Mouse (Mus musculus): ENCODE measurements around the gene Ankrd11. TPM values are rescaled to one million over a fixed set of nuclear protein-coding genes. Genes with fewer than 3 reads are reported as not detected.

Gene Ankrd11
- polyA plus RNA-seq, 1 experiment from 2014 or later, result 49.9 TPM

DNA sequence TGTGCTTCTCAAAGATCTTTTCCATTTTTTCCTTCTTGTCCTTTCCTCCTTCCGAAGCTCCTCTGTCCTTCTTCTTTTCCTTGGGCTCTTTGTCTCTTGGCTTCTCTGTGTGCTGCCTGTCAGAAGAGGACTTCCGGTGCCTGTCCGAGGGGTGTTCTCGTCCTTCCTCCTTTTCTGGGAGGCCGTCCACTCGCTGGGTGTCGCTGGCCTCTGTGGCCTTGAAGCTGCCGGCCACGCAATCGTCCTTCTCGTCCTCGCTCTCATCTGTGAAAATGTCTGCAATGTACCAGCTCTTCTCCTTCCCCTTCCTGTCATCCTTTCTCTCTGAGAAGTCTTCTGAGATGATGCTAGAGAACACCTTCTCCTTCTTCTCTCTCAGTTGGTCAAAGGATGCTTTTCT is 148.6 kb downstream of the Ankrd11 start:
- no peak overlapping the region for H3K9ac ChIP-seq
- H3K27ac ChIP-seq, result no peak overlapping the region
- no peaks in the 10 kb centered on the region for H3K9me3 ChIP-seq (ENCODE audit: control insufficient read depth, low read length)
- DNase-seq (ENCODE audit: low spot score), result no peak
- no peaks in the 10 kb centered on the region for H3K27me3 ChIP-seq (ENCODE audit: control insufficient read depth, insufficient read depth, low read length)
- no peak overlapping the region for H3K4me3 ChIP-seq (replicated peaks; ENCODE audit: low read length)
- no peaks in the 10 kb centered on the region for H3K4me1 ChIP-seq (replicated peaks; ENCODE audit: control insufficient read depth, insufficient read depth, low read length)
- H3K36me3 ChIP-seq (replicated peaks; ENCODE audit: control insufficient read depth, insufficient read depth), result peaks cover 98% of the 10 kb centered on the region
- no peak for ATAC-seq (ENCODE audit: low FRiP score)
- WGBS, result 97% methylated on average over 12 of the region's 12 CpGs
- H3K4me2 ChIP-seq (replicated peaks), result no peak overlapping the region

DNA sequence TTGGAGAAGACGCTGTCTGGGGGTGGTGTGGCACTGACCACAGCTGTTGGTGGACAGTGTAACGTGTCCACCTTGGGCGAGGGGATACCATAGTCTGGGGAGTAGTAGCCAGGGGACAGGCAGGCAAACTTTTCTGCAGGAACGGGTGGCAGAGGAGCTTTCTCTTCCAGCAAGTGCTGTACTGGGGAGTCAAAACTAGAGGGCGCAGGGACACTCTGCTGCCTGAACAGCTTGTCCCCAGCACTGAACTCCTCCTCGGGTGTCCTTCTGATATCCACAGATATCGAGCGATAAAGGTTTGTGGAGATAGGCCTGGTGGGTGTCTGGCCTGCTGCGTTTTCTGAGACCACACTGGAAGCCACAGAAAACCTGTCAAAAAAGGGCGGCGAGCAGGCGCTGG is 150.6 kb downstream of the Ankrd11 start:
- no peak overlapping the region for H3K4me2 ChIP-seq (replicated peaks)
- H3K9me3 ChIP-seq (ENCODE audit: control insufficient read depth, low read length), result no peaks in the 10 kb centered on the region
- H3K36me3 ChIP-seq (replicated peaks; ENCODE audit: control insufficient read depth, insufficient read depth), result peaks cover 98% of the 10 kb centered on the region
- H3K27ac ChIP-seq, result no peak overlapping the region
- ATAC-seq (ENCODE audit: low FRiP score), result no peak
- no peak overlapping the region for H3K9ac ChIP-seq
- H3K4me3 ChIP-seq (replicated peaks; ENCODE audit: low read length), result no peak overlapping the region
- DNase-seq (ENCODE audit: low spot score), result no peak
- H3K4me1 ChIP-seq (replicated peaks; ENCODE audit: control insufficient read depth, insufficient read depth, low read length), result no peaks in the 10 kb centered on the region
- H3K27me3 ChIP-seq (ENCODE audit: control insufficient read depth, insufficient read depth, low read length), result no peaks in the 10 kb centered on the region
- WGBS, result 90% methylated on average over 12 of the region's 12 CpGs

DNA sequence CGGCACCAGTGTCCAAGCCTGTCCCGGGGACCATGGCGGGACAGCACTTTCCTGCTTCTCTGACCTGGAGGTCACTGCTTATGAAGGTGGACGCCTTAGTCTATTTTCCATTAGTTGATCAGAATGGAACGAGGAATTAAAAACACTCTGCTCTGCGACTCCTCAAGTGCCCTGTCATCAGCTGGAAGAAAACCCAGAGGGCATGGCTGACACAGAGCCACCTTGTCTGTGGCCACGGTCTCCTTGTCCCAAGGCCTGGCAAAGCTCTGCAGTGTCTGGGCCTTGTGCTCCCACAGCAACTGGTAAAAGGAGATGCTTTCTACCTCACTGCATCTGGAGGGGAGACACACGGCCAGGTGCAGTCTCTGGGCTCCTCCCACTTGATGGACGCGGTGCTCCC is 158.4 kb downstream of the Ankrd11 start:
- Histone ChIP-seq H3K36me3 (replicated peaks; ENCODE audit: control insufficient read depth, insufficient read depth) (peaks cover 70% of the 10 kb centered on the region), H3K9ac (no peak overlapping the region), H3K27me3 (ENCODE audit: control insufficient read depth, insufficient read depth, low read length) (no peaks in the 10 kb centered on the region), H3K4me1 (replicated peaks; ENCODE audit: control insufficient read depth, insufficient read depth, low read length) (no peaks in the 10 kb centered on the region), H3K4me3 (replicated peaks; ENCODE audit: low read length) (no peak overlapping the region), H3K9me3 (ENCODE audit: control insufficient read depth, low read length) (no peaks in the 10 kb centered on the region), H3K27ac (no peak overlapping the region), H3K4me2 (replicated peaks) (no peak overlapping the region)
- ATAC-seq (ENCODE audit: low FRiP score) (no peak), DNase-seq (ENCODE audit: low spot score) (no peak)
- 92% methylated on average over 10 of the region's 10 CpGs for WGBS

DNA sequence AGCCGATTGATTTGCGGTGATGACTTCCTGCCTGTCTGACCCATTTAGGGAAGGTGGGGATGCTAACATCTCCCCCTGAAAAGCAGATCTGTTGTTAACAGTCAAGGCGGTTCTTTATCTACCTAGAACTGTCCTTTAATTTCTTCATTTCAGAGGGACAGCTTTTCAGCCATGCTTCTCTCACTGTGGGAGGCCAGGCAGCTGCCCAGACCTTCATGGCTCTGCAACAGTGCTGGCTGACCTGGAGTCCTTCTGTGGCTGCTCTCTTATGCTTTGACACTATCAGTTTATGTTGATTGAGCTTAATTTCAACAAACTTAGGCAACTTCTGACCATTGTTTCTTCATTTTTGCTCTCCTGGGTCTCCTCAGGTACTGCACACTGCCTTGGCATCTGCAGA is 161.8 kb downstream of the Ankrd11 start:
- H3K9ac ChIP-seq, result no peak overlapping the region; the same call in 1 of the 2 replicates
- no peaks in the 10 kb centered on the region for H3K27me3 ChIP-seq (ENCODE audit: control insufficient read depth, insufficient read depth, low read length)
- H3K9me3 ChIP-seq (ENCODE audit: control insufficient read depth, low read length), result no peaks in the 10 kb centered on the region
- no peak for DNase-seq (ENCODE audit: low spot score)
- no peak overlapping the region for H3K4me2 ChIP-seq (replicated peaks)
- H3K36me3 ChIP-seq (replicated peaks; ENCODE audit: control insufficient read depth, insufficient read depth), result peaks cover 36% of the 10 kb centered on the region
- no peak overlapping the region for H3K4me3 ChIP-seq (replicated peaks; ENCODE audit: low read length)
- H3K27ac ChIP-seq, result no peak overlapping the region
- WGBS, result 47% methylated on average over 3 of the region's 3 CpGs
- H3K4me1 ChIP-seq (replicated peaks; ENCODE audit: control insufficient read depth, insufficient read depth, low read length), result no peaks in the 10 kb centered on the region
- no peak for ATAC-seq (ENCODE audit: low FRiP score)

DNA sequence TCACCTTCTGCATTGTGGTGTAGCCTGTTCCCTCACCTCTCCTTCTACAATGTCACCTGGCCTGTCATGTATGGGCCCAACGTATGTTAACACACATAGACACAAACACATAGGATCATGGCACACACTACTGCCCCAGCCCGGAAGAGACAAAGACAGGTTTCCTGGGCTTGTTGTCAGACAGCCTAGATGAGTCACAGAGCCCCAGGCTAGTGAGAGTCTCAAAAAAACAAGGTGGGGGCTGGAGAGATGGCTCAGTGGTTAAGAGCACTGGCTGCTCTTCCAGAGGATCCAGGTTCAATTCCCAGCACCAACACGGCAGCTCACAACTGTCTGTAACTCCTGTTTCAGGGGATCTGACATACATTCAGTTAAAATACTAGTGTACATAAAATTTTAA is 163.8 kb downstream of the Ankrd11 start:
- no peaks in the 10 kb centered on the region for H3K9me3 ChIP-seq (ENCODE audit: control insufficient read depth, low read length)
- no peak overlapping the region for H3K4me3 ChIP-seq (replicated peaks; ENCODE audit: low read length)
- ATAC-seq (ENCODE audit: low FRiP score) (no peak), DNase-seq (ENCODE audit: low spot score) (no peak)
- no peak overlapping the region for H3K9ac ChIP-seq
- H3K4me2 ChIP-seq (replicated peaks), result no peak overlapping the region
- H3K4me1 ChIP-seq (replicated peaks; ENCODE audit: control insufficient read depth, insufficient read depth, low read length), result no peaks in the 10 kb centered on the region
- peaks cover 17% of the 10 kb centered on the region for H3K36me3 ChIP-seq (replicated peaks; ENCODE audit: control insufficient read depth, insufficient read depth)
- 92% methylated on average over 3 of the region's 3 CpGs for WGBS
- no peak overlapping the region for H3K27ac ChIP-seq
- H3K27me3 ChIP-seq (ENCODE audit: control insufficient read depth, insufficient read depth, low read length), result no peaks in the 10 kb centered on the region

DNA sequence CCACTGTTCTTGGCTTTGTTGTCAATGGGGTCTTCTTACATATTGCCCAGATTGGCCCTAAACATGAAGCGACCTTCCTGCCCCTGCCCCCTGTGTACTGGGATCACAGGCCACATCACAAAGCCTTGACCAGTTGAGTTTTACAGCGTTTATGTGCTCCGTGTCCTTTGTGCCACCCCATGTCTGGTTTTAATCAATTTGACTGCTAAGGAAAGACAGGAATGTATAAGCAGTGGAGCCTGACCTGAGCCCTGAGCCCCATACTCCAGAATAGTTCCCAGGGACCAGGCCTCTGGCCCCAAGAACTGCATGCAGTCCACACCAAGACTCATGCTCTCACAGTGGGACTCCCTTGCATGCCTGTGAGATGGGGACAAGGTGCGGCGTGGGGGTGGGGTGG is 166.9 kb downstream of the Ankrd11 start:
- no peak for ATAC-seq (ENCODE audit: low FRiP score)
- Histone ChIP-seq H3K4me2 (replicated peaks) (no peak overlapping the region), H3K9ac (no peak overlapping the region), H3K36me3 (replicated peaks; ENCODE audit: control insufficient read depth, insufficient read depth) (no peaks in the 10 kb centered on the region), H3K9me3 (ENCODE audit: control insufficient read depth, low read length) (no peaks in the 10 kb centered on the region), H3K27ac (no peak overlapping the region), H3K27me3 (ENCODE audit: control insufficient read depth, insufficient read depth, low read length) (no peaks in the 10 kb centered on the region), H3K4me1 (replicated peaks; ENCODE audit: control insufficient read depth, insufficient read depth, low read length) (no peaks in the 10 kb centered on the region), H3K4me3 (replicated peaks; ENCODE audit: low read length) (no peak overlapping the region)
- 79% methylated on average over 5 of the region's 5 CpGs for WGBS
- DNase-seq (ENCODE audit: low spot score), result no peak

DNA sequence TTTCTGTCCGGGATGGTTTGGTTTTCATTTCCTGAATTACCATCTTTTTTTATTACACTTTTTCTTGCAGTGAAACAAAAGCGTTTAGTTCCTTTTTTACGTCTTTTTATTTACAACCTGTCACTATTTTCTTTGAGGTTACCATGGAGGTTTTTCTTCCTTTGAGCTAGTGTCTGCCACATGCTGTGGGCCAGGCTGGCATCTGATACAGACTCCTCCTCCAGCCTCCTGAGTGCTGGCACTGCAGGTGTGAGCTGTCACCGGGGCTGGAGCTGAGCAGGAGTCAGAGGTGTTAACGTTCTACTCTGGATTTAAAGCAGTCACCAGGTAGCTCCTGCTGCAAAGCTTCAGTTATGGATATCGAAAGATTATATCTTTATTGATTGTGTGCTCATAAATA is 168.9 kb downstream of the Ankrd11 start:
- Histone ChIP-seq H3K27ac (no peak overlapping the region), H3K9me3 (ENCODE audit: control insufficient read depth, low read length) (no peaks in the 10 kb centered on the region), H3K36me3 (replicated peaks; ENCODE audit: control insufficient read depth, insufficient read depth) (no peaks in the 10 kb centered on the region), H3K27me3 (ENCODE audit: control insufficient read depth, insufficient read depth, low read length) (no peaks in the 10 kb centered on the region), H3K4me2 (replicated peaks) (no peak overlapping the region), H3K9ac (no peak overlapping the region), H3K4me1 (replicated peaks; ENCODE audit: control insufficient read depth, insufficient read depth, low read length) (no peaks in the 10 kb centered on the region), H3K4me3 (replicated peaks; ENCODE audit: low read length) (no peak overlapping the region)
- DNase-seq (ENCODE audit: low spot score), result no peak
- 52% methylated on average over 6 of the region's 6 CpGs for WGBS
- ATAC-seq (ENCODE audit: low FRiP score), result no peak

DNA sequence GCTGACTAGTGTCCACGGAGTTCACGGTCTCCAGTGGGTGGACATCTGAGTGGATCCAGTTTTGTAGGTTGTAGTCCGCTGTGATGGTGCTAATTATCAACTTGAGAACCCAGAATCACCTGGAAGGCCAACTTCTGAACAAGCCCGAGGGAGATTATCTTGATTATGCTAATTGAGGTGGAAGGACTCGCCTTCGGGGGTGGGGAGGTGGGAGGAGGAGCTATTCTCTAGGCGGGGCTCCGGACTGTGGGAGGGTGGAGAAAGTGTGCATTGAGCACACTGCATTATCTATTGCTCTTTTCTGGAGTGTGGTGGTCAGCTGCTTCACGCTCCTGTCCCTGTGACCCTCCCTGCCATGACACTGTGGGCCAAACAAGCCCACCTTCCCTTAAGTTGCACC is 170.4 kb downstream of the Ankrd11 start:
- 75% methylated on average over 9 of the region's 9 CpGs for WGBS
- H3K36me3 ChIP-seq (replicated peaks; ENCODE audit: control insufficient read depth, insufficient read depth), result no peaks in the 10 kb centered on the region
- H3K9ac ChIP-seq, result no peak overlapping the region
- no peak overlapping the region for H3K27ac ChIP-seq
- ATAC-seq (ENCODE audit: low FRiP score) (no peak), DNase-seq (ENCODE audit: low spot score) (no peak)
- H3K4me2 ChIP-seq (replicated peaks), result no peak overlapping the region
- no peaks in the 10 kb centered on the region for H3K27me3 ChIP-seq (ENCODE audit: control insufficient read depth, insufficient read depth, low read length)
- no peaks in the 10 kb centered on the region for H3K4me1 ChIP-seq (replicated peaks; ENCODE audit: control insufficient read depth, insufficient read depth, low read length)
- no peak overlapping the region for H3K4me3 ChIP-seq (replicated peaks; ENCODE audit: low read length)
- no peaks in the 10 kb centered on the region for H3K9me3 ChIP-seq (ENCODE audit: control insufficient read depth, low read length)

DNA sequence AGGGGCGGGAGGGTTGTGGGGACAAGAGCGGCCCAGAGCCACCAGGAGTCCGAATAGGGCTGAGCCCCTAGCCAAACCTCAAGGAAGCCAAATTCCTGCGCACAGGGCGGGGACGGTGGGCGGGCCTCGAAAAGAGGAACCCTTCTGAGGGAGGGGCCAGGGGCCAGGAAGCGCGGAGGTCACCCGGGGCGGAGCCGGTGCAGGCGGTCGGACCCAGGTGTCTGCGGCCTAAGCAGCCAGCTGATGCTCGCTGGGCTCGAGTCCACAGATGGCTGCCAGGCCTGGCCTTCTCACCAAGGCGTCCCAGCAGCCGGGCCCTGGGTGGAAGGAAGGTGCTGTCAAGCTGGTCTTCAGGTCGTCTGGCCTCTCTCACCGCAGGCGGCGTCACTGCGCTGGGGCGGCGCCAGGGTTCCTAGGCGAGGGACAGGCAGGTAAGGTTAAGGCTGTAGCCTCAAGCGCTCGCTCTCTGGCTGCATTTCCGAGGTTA is 171.7 kb downstream of the Ankrd11 start:
- no peak overlapping the region for H3K4me2 ChIP-seq (replicated peaks)
- H3K4me3 ChIP-seq (replicated peaks; ENCODE audit: low read length), result no peak overlapping the region
- no peak overlapping the region for H3K9ac ChIP-seq
- no peaks in the 10 kb centered on the region for H3K27me3 ChIP-seq (ENCODE audit: control insufficient read depth, insufficient read depth, low read length)
- H3K36me3 ChIP-seq (replicated peaks; ENCODE audit: control insufficient read depth, insufficient read depth), result no peaks in the 10 kb centered on the region
- ATAC-seq (ENCODE audit: low FRiP score) (no peak), DNase-seq (ENCODE audit: low spot score) (no peak)
- WGBS, result 17% methylated on average over 31 of the region's 31 CpGs
- H3K27ac ChIP-seq, result no peak overlapping the region
- H3K4me1 ChIP-seq (replicated peaks; ENCODE audit: control insufficient read depth, insufficient read depth, low read length), result no peaks in the 10 kb centered on the region
- H3K9me3 ChIP-seq (ENCODE audit: control insufficient read depth, low read length), result peaks cover 8% of the 10 kb centered on the region

DNA sequence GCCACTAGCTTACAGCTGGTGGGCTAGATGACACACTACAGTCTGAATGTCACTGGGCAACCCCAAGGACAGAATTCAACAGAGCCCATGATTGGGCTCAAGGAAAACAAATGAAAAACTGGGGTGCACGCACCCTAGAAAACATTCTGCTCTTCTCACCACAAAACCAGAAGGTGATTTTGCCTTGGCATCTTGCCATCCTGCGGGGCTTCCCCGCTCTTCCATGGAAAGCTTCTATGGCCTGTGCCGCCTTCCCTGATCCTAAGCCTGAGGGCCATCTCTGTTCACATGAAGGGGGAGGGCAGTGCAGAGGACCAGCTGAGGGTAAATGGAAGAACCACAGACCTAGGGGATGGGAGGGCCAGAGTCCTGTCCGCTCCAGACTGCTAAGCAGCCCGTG is 174.1 kb downstream of the Ankrd11 start:
- Histone ChIP-seq H3K4me2 (replicated peaks) (no peak overlapping the region), H3K27ac (no peak overlapping the region), H3K4me1 (replicated peaks; ENCODE audit: control insufficient read depth, insufficient read depth, low read length) (no peaks in the 10 kb centered on the region), H3K9ac (no peak overlapping the region), H3K36me3 (replicated peaks; ENCODE audit: control insufficient read depth, insufficient read depth) (no peaks in the 10 kb centered on the region), H3K27me3 (ENCODE audit: control insufficient read depth, insufficient read depth, low read length) (no peaks in the 10 kb centered on the region), H3K9me3 (ENCODE audit: control insufficient read depth, low read length) (peaks cover 22% of the 10 kb centered on the region), H3K4me3 (replicated peaks; ENCODE audit: low read length) (no peak overlapping the region)
- no peak for DNase-seq (ENCODE audit: low spot score)
- ATAC-seq (ENCODE audit: low FRiP score), result no peak
- 83% methylated on average over 6 of the region's 6 CpGs for WGBS

Measured in hindbrain, embryonic 14.5 days (tissue).